Mouse (Mus musculus) C2C12 (cell line): Measurements from ENCODE around the gene Olfr675.

ENCODE experiments used
- CEBPB ChIP-seq: IDR thresholded peaks from one replicate; pipeline ENCODE4 v1.6.1; 2011; ENCODE audit warnings: low read depth, mild to moderate bottlenecking, control low read depth, moderate library complexity
- CTCF ChIP-seq: IDR thresholded peaks from one replicate; pipeline ENCODE4 v1.5.1; 2011; ENCODE audit not compliant: control insufficient read depth, insufficient read depth, insufficient read length
- MYOG ChIP-seq: IDR thresholded peaks from one replicate; pipeline ENCODE4 v1.6.1; 2011; ENCODE audit not compliant: control insufficient read depth, insufficient read length; ENCODE audit errors: extremely low read depth
- USF1 ChIP-seq: IDR thresholded peaks from one replicate; pipeline ENCODE4 v1.6.1; 2011; ENCODE audit warnings: low read depth, mild to moderate bottlenecking, control low read depth, moderate library complexity

DNA sequence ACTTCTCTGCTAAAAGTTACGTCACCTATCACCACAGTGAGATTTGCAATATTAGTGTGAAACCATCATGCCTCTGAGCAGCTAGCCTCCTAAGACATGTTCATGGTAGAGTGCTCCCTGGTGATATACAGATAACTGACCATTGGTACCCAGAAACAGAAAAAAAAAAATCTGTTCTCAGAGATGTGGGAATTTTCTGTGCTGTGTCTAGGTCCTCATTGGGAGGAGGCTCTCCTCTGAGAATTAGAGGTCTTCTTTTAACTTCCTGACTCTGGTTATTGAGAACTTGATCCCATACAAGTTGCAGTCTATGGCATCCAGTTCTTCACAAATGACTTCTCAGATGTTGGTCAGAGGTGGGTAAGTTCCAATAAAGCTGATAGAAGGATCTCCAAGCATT is 35.9 kb upstream of the Olfr675 start, which contains the start of gene Olfr678:
- no peak for TF ChIP-seq CTCF
- no peak for TF ChIP-seq MYOG
- no peak for TF ChIP-seq CEBPB
- TF ChIP-seq USF1: no peak
